Mouse (Mus musculus) frontal cortex, postnatal 10 days (tissue): ENCODE results near the gene Ecel1.

Experiments
- DNase-seq, 2 experiments: peaks; one replicate each; pipeline ENCODE4 v3.0.0; 2022; ENCODE audit warnings: low spot score in 2 of 2, mixed read lengths in 1 of 2

The Ecel1 gene

DNA sequence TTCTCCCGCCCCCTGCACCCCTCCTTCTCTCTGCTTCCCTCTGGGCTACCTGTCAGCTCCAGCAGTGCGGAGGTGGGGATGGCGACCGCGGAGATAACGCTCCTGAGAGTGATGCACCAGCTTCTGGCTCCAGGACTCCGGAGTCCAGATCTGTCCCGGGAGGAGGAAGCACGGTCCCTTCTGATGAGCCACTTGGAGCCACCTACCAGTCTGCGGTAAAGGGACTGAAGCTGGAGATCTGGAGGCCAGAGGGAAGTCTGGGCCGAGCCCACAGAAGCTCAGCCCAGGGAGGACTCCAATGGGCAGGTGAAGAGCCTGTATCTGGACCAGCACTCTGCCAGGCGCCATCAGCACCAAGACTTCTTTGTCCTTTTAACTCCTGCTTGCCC, at the start of gene Ecel1:
TSS of gene Ecel1 (minus strand) at position 323 of the 389 bp plus-strand sequence.
- DNase-seq = no peak

DNA sequence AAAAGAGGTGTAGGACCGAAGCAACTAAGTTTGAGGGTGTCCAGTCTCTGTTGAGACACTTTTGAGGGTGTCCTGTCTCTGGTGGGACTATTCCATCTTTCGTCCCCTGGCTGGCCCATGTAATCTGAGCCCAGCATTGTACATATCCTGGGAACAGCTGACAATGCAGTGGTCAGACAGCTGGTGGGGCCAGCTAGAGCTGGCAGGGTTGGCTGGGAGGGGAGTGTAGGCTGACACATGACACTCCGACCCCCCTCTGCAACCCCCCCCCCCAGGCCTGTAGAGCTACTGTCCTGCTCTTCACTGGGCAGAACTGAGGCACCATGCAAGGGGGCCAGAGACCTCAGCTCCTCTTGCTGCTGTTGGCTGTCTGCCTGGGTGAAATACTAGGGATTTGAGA, 49.2 kb upstream of the Ecel1 start:
- DNase-seq = no peak

- no peak for DNase-seq
Observed at GRCm38 (mm10) chr1:87205038-87205437, 48.7 kb upstream of the Ecel1 start.

DNA sequence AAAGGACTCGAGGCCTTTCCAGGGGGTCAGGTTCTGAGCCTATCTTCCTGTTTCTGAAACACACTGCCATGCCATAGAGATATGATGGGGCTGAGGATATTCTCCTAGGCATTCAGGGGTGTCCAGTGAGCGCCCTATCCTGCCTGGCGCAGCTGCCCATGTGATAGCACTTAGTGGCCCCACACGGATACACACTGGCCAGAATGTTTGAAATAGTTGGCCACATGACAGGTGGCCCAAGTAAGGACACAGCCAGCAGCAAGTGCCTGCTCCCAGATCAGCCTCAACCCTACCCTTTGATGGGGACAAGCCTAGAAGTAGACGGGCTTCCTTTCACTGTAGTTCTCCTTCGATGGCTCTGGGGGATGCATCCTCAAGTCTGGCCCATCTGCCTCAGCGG, 48.1 kb upstream of the Ecel1 start, which contains the start of gene Chrng:
TSS of gene Chrng (plus strand) at position 193 of the 400 bp plus-strand sequence.
- no peak for DNase-seq

- DNase-seq = no peak
Observed at GRCm38 (mm10) chr1:87203779-87204178, 47.5 kb upstream of the Ecel1 start.

- no peak for DNase-seq
Observed at GRCm38 (mm10) chr1:87201848-87202247, 45.5 kb upstream of the Ecel1 start.

GRCm38 (mm10) chr1:87200811-87201210, 44.5 kb upstream of the Ecel1 start:
- DNase-seq = no peak

DNA sequence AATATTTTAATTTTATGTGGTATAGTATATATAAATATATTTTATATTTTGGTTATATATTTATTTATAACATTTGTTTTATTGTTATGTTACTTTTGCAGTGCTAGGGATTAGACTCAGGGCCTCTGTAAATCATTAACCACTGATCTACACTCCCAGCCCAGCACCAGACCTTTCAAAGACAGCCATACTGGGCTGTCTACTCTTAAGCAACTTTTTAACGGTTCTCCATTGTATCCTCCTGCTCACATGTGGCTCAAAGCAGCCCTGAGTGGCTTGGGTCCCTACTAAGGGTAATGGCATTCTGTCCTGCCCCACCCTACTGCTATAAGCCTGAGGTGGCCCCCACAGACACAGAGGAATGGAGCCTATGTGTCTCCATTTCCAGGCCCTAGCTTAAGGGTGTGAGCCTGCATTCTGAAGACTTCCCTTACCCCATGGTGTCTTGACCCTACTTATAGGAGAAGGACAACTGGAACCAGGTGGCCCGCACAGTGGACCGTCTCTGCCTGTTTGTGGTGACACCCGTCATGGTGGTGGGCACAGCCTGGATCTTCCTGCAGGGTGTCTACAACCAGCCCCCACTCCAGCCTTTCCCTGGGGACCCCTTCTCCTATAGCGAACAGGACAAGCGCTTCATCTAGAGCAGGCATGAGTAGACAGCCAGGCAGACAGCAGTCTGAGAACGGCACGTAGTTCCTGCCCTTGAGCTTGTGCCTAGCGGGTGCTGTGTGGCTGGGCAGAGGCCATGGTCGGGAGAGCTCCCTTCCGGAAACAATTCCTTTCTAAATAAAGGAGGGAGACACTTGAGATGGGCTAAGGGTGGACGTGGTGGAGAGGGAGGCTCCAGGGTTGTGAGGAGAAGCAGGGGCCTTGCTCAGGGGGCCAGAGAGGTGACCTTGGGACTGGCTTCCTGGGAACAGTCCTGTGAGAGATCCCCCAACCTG, 42.1 kb upstream of the Ecel1 start:
- no peak for DNase-seq

DNA sequence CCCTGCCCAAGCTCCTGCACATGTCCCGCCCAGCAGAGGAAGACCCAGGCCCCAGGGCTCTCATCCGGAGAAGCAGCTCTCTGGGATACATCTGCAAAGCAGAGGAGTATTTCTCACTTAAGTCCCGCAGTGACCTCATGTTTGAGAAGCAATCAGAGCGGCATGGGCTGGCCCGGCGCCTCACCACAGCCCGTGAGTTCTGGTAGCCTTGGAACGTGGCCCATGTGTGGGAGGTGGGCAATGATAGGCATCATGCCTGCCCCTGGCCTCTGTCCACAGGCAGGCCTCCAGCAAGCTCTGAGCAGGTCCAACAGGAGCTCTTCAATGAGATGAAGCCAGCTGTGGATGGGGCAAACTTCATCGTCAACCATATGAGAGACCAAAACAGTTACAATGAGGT, 41.0 kb upstream of the Ecel1 start:
- no peak for DNase-seq

DNA sequence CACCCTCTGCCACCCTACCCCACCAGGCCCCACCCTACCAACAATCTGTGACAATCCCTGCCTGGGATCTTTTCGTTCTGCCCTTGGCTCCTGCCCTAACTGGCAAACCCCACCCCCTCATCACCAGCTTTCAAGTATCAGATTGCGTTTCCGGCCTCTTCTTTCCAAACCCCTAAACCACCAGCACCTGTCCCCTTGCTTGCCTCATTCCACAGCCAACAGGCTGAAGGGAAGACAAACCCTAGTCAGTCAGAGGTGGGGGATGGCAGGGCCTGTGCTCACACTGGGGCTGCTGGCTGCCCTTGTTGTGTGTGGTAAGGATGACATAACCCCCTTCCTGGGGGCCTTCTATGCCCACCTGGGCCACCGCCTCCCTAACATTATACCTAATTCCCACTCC, 34.1 kb upstream of the Ecel1 start, which contains the start of gene Chrnd:
TSS of gene Chrnd (plus strand) at position 179 of the 400 bp plus-strand sequence.
- DNase-seq = no peak

- peak in 1 of 2 experiments; percentile 70 for DNase-seq
Observed at GRCm38 (mm10) chr1:87187037-87187355, 30.7 kb upstream of the Ecel1 start.

DNA sequence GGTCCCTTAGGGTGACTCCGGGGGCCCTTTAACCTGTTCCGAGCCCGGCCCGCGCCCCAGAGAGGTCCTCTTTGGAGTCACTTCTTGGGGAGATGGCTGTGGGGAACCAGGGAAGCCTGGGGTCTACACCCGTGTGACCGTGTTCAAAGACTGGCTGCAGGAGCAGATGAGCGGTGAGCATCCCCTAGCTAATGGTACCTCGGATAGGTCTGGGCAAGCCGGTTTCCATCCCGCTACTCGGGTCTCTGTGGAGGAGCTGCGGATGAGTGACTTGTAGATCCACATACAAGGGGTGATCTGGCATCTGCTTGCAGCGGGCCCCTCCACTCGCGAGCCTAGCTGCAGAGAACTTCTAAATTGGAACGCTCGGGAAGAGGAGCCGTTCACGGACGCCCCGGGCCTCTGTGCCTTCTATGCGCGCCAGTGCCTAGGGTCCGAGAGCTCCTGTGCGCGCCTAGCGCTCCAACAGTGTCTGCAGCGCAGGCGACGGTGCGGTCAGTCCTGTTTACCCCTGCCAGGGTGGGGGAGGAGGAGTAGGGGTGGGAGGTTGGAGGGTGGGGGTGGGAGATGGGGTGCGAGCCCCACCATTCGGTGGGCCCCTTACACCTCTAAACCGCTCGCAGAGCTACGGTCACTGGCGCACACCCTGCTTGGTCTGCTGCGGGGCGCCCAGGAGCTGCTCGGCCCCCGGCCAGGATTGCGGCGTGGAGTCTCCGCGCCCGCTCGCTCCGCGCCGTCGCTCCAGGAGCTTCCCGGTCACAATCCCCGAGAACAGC, 30.1 kb upstream of the Ecel1 start:
- no peak for DNase-seq

- DNase-seq = no peak
Observed at GRCm38 (mm10) chr1:87185526-87185925, 29.2 kb upstream of the Ecel1 start.

- DNase-seq = peak; percentile 53 to 67
Observed at GRCm38 (mm10) chr1:87184751-87185139, 28.4 kb upstream of the Ecel1 start.

DNA sequence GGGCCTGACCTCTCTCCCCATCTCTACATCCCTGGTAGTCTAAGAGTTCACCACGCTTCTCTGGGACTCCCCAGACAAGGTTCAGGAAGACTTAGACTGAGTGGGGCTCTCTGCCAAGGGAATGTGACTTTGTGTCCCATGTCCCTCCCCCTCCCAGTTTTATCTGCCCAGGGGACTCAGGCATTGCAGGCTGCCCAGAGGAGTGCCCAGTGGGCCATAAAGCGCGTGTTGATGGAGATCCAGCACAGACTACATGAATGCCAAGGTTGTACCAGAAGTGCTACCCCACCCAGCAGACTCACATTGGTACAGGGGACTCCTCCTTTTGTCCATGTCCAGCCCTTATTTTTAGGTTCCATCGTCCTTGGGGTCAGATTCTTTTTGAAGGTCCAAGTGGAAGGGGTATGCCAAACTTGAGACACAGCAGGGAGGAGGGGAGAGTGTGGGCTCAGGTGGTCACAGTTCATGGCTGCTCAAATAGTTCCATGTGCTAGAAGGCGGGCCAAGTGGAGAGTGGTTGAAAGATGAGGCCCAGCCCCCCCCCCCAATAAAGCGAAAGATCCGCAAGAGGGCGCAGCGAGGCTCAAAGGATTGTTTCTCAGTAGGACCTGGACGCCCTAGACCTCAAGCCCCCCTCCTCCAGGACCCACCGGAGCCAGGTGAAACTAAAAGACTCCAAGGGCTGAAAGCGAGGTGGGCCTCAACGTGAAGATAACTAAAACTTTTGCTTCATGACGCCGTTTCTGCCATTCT, 27.9 kb upstream of the Ecel1 start:
- no peak for DNase-seq

GRCm38 (mm10) chr1:87183013-87183412, 26.7 kb upstream of the Ecel1 start, which contains the start of gene Prss56:
Gene Prss56, plus strand, starts transcription at chr1:87183313.
- no peak for DNase-seq

DNA sequence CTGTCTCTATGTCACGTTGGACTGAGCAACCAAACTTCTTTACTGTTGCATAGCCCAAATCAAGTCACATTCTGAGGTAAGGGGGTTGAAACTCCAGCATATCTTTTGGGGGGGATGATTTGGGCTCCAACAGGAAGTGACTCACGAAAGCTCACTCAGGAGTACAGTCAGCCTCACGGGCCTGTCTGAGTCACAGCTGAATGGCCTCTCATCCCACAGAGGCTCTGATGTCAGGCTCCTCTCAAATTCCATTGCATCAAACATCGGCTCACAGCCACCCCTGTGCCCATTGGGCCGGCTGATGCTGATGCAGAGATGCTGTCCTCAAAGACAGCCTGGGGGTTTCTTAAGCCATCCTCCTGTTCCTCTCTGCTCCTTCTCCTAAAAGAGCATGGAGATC, 24.6 kb upstream of the Ecel1 start:
- no peak for DNase-seq

DNA sequence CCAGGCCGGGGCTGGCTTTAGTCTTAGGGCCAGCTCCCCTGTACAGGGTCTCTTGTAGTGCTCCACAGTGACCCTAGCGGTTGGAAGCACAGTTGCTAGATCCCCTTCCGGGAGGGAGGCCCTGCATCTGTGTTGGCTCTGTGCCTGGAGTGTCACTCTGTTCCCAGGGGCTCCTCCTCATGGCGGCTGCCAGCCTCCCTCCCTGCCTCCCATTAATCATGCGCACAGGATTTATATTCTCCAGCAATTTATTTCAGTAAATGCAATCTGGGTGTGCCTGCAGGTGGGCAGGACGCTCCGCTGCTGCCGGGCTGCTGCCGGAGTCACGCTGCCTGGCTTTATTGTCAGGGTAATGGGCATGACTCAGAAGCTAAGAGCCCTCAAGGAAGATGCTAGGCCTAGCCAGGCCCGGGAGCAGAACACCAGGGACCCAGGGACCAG, 19.6 kb upstream of the Ecel1 start:
- peak; percentile 62 to 66 for DNase-seq

GRCm38 (mm10) chr1:87174006-87174955, 18.0 kb upstream of the Ecel1 start:
- peak in 1 of 2 experiments; percentile 65 for DNase-seq

DNA sequence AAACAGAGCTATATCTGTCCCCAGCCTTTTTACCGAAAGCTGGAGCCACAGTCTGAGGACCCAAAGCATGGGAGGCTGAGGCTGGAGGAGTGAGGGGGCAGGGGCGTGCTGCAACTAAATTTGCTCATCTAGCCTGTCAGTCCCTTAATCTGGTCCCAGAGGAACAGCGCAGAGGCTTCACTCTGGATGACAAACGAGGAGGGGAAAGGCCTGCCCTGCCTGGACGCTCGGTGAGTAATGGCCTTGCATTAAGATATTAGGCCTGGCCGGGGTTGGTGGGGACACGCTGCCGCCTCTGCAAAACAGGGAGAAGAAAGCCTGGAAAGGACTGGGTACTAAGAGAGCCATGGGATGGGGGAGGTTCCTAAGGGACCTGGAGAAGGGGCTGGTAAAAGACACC, 16.0 kb upstream of the Ecel1 start:
- DNase-seq = no peak

- no peak for DNase-seq
Observed at GRCm38 (mm10) chr1:87171312-87171711, 15.0 kb upstream of the Ecel1 start.
